Mouse (Mus musculus) brain, embryonic 14.5 days (tissue): Measurements from ENCODE around the gene Crygs.

Source experiments
- CTCF ChIP-seq: fragments of 200-500 bp; IDR thresholded peaks from 2 replicates; pipeline ENCODE4 v1.5.1; 2012; ENCODE audit warnings: inconsistent platforms, mild to moderate bottlenecking, moderate library complexity, borderline replicate concordance; ENCODE audit not compliant: insufficient read depth, insufficient read length; ENCODE audit errors: extremely low read depth
- POLR2A ChIP-seq: fragments of 200-500 bp; IDR thresholded peaks from 2 replicates; pipeline ENCODE4 v1.6.1; 2012; ENCODE audit warnings: mild to moderate bottlenecking, inconsistent platforms, borderline replicate concordance; ENCODE audit not compliant: poor library complexity, insufficient read depth, insufficient read length, severe bottlenecking; ENCODE audit errors: extremely low read depth

DNA sequence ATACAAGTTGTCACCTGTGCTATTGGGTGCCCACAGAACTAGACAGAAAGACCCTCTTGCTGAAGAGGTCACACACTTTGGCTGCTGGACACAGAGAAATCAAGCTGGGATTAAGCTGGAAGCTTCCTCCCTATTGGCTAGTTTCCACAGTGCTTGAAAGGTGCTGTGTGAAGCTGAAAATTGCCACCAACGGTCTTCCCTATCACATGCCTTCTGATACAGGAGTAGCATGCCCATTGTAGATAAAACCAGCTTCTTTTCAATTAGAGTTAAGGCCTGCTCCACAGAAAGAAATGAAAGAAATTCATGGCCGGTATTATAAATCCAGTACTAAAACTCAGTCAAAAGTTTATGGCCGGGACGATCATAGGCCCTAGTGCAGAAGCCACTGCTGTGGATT lies 41.3 kb upstream of the Crygs start:
- TF ChIP-seq POLR2A (no peak), CTCF (no peak)
